Mouse (Mus musculus): Measurements from ENCODE around the gene E2f7.
A peak's percentile ranks its signal among the peaks of the same experiment; 100 is the strongest.

E2f7 gene

DNA sequence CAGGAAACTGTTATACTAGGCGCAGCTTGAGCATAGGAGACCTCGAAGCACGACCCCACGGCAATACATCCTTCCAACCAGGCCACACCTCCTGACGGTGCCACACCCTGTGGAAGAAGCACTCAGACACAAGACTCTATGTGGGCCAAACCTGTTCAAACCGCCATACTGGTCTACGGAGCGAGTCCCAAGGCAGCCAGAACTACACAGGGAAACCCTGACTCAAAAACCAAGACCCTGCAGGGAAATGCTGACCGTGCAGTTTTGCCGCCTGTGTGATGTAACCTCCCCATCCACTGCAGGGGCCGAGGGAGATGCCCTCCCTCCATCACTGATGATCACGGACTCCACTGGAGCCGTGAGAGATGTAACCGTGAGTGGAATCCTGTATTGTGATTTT lies 36.5 kb downstream of the E2f7 start:
- no peak for DNase-seq

DNA sequence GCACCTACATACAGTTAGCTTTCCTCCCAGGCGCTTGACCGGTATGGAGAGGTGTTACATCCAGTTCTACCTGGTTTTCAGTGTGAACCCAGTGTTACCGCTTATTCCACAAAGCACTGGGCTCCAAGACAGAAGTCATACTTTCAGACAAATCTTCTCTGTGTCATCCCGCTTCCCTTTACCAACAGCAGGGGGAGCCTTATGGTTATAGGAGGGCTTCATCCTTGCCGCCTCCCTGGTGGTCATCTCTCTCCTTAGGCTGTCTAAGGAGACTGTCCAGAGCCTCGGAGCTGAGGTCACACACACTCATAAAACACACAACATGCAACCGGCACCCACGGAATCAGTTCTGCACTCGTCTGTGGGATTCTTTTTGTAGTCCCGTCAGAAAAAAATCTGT lies 37.4 kb downstream of the E2f7 start:
- DNase-seq, result peak; percentile 9 to 56

GRCm38 (mm10) chr10:110788049-110788752 lies 43.0 kb downstream of the E2f7 start:
- DNase-seq, result no peak

DNA sequence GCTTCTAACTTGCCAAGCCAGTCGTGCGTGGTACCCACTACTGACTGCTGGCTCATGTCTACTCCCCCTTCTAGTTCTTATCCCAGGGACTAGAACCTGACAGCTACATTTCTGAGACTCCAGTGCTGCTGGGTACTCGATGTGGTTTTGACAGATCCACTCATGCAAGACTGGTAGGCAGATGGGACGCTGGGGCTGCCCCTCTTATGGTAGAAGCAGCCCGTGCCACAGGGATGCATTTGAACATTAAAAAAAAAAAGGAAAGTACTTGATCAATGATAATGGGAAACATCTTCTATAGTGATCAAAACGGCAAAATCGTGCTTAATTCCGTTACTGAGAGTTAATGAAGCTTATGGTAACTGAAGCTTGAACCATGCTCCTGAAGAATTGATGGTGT lies 44.4 kb downstream of the E2f7 start:
- no peak for DNase-seq

DNA sequence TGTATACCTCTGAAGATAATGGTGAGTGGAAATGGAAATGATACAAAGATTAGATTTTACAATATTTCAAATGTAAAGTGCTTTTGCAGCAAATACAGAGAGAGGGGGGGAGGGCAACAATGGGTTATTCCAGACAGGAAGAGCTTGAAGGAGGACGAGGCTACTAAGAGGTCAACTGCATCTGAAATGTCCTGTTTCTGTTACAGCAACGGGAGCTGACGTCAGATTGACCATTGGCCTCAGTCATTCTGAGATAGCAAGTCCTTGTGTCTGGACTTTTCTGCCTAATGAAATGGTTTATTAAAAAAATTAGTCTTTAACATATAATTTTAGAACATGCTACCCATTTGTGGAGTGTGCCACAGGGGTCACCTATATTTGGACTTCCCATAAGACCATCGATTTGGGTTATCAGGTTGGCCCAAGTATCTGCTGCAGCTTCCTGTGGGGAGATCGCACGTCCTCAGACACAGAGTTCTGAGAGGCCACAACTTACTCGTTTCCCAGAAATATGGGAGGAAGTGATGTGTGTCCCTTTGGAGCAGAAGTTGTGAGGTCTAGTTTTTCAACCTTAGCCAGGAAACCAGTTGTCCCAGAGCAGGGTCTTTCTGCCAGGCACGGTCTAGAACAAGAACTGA lies 48.0 kb downstream of the E2f7 start:
- no peak for DNase-seq

DNA sequence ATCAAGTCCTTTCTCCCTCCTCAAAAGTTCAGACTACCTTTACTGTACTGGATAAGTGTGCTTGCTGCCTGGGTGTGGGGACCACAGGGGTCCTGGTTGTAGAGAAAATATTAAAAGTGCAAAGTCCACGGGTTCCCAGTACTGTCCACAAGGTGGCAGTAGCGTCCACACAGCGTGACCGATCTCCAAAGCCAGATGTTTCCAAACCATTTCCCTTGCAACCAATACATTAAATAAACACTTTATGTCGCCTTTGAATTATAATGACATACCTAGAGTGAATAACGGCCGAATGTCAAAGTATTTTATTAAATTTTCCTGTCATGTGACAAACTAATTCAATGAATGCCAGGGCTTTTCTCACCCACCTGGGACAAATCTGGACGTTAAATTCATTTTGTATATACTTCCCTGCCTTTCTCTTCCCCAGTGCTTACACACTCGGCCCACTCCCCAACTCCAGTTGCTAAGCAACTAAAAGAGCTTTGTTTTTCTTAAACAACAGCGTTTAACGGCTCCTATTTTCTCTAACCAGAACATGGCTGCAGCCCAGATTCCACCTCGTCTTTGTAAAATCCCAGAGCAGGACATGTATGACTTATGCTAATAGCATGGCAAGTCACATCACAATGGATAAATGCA lies 49.4 kb downstream of the E2f7 start:
- peak; percentile 36 to 69 for DNase-seq

- DNase-seq, result no peak
These were observed 50.1 kb downstream of the E2f7 start for GRCm38 (mm10) chr10:110795206-110795796.

DNA sequence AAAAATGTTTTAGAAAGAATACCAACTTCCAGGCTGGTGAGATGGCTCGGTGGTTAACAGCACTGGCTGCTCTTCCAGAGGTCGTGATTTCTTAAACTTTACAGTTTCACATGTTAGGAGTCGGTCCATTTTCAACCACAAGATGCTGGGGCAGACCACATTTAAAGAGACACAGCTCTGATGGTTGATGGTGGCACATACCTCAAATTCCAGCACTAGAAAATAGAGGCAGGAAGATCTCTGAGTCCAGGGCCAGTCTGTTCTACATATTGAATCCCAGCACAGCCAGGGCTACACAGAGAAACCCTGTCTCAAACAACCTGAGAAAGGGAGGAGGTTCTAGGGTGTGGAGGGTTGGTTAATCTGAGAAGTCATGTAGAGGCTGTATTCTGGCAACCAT lies 56.1 kb downstream of the E2f7 start:
- no peak for DNase-seq

GRCm38 (mm10) chr10:110804279-110805024 lies 59.2 kb downstream of the E2f7 start:
- DNase-seq, result no peak

DNA sequence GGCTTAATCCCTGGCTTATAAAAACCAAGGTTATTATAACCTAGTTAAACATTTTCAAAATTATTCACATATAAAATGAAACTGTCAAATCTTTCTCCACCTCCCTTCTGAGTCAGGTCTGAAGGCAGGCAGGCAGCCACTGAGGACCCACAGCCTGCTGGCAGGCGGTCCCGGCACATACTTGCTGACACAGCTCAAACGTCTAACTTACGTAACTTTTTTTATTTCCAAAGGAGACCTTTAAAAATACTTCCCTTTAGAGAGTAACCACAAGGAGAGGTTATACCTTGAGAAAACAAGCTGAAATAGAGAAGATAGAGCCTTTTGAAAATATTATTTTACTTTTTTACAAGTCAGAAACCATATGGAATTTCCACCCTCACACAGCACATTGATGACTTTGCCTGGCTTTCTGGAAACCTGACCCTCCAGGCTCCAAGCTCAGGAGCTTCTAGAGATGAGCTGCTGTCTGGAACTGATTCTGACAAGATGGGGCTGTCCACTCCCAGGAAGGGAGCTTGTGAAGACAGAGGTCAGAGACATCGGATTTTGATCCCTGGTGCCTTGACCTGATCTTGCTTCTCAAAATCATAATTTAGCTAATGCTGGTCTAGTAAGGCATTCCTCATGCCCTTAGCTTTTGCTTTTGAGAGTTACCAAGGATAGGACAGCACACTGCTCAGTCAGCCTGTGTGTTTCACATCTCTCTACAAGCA lies 59.9 kb downstream of the E2f7 start:
- peak; percentile 61 to 65 for DNase-seq

DNA sequence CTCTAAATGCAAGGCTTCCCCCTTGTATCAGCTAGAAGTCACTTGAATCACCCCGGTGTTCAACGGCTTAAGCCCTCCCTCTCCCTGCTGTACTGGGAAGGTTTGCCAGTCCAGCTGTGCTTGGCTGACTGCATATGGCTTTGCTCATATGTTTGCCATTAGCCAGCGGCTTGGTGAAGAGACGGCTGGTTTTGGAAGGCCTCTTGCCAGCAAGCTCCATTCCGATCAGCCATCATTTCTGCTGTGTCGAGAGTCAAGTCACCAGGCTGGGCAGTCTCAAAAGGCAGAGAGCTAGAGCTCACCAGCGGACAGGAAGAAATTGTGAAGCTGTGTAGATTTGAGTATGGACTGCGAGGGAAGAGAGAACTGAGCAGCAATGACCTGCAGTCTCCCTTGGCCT lies 61.2 kb downstream of the E2f7 start:
- DNase-seq, result no peak

- no peak for DNase-seq
These were observed 65.3 kb downstream of the E2f7 start for GRCm38 (mm10) chr10:110810528-110810927.

DNA sequence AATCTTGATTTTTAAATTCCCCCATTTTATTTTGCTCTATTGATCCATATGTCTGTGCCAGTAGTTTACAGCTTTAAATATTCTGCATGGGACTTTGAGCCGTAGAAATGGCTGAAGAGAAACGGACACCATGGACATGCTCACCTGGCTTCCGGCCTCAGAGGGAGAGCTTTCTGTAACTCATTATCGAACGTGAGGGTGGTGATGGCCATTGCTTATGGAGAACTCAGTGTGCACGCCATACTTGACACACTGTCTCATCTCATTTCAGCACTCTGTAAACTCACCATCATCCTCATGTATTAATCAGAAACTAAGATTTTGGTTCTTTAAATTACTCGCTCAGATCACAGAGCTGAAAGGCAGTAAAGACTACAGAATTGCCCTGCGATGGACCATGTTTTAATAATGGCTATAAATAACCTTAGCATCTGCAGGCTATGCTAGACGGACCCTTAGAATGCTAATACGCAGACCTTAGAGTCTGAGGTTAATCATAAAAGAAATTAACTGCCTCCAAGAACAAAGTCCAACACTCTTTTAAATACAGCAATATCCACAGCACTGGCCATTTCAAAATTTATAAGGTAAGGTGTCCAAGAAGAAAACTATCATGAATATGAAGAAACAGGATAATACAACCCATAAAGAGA lies 66.1 kb downstream of the E2f7 start:
- DNase-seq, result peak; percentile 21 to 38

DNA sequence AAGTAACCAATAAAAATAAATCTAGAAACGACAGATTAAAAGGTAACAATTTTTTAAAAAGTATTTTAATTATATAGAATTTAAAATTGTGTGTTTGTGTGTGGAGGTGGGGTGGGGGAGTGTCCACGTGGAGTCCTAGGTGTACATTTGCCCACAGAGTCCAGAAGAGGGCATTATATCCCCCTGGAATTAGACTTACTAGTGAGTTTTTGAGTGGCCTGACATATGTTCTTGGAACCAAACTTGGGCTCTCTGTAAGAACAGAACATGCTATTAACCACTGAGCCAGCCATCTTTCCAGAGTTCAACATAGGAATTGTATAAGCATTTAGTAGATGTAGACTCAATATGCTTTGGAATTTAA lies 66.6 kb downstream of the E2f7 start:
- DNase-seq, result peak; percentile 23 to 26

GRCm38 (mm10) chr10:110821139-110821538 lies 75.9 kb downstream of the E2f7 start:
- DNase-seq, result no peak

GRCm38 (mm10) chr10:110821692-110822091 lies 76.5 kb downstream of the E2f7 start:
- no peak for DNase-seq

GRCm38 (mm10) chr10:110832336-110832735 lies 87.1 kb downstream of the E2f7 start:
- DNase-seq, result no peak

GRCm38 (mm10) chr10:110835115-110835806 lies 90.0 kb downstream of the E2f7 start:
- no peak for DNase-seq

All from kidney, postnatal 36 days (tissue).